Mouse (Mus musculus) testis, postnatal 10 days (tissue): ENCODE data around the gene Ell3.
"Not testable (repeated sequence)": the region's sequence is repeated elsewhere in the genome, so short reads cannot be mapped to it uniquely, and the experiment has no call there.

Source experiments
- DNase-seq: peaks from one replicate; pipeline ENCODE4 v3.0.0; 2021; ENCODE audit warnings: low spot score

Ell3 gene

DNA sequence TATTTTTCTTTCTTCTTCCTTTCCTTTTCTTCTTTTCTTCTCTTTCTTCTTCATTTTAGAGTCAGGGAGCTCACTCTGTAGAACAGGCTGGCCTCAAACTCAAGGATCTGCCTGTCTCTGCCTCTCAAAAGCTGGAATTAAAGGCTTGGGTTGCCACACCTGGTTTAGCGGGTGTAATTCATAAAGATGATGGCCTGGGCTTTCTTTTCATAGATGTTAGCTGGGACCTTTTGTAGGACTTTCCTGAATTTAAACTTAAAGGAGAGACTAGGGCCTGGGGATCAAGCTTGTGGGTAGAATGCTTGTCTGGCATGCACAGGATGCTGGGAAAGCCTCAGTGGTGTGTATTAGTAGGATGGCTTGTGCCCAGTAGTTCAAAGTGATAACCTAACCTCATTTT lies at the start of gene Ell3:
Ell3 (minus strand) TSS at position 101 of the 400 bp plus-strand sequence.
- DNase-seq, result no peak

DNA sequence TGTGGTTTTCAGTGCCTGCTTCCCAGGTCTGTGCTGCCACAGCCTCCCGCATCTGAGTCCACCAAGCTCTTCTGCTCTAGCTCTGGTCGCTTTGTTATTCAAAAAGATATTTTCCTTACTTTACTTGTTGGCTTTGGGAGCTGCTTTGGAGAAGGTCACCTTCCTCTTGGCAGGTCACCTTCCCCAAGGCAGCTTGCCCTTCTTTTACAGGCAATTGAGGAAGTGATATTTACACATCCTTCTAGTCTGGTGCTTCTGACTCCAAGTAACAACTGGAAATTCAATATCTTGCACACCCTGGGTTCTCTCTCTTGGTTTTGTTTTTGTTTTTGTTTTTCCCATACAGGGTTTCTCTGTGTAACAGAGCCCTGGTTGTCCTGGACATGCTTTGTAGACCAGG lies 40.3 kb upstream of the Ell3 start:
- not testable (repeated sequence) for DNase-seq

DNA sequence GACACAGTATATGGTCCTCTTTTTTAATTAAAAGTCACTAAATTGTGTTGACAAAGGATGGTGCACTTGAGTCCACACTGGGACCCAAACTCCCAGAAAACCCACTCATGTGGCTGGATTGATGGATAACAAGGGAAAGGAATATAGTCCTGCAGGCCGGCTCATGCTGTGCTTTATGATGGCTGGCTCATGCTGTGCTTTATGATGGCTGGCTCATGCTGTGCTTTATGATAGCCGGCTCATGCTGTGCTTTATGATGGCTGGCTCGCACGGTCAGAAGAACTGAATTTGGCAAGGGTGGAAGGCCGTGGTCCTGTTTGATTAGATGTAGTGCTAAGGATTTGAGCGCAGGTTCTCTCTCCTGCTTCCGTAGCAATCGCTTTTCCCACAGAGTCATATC lies 39.5 kb upstream of the Ell3 start:
- no peak for DNase-seq

DNA sequence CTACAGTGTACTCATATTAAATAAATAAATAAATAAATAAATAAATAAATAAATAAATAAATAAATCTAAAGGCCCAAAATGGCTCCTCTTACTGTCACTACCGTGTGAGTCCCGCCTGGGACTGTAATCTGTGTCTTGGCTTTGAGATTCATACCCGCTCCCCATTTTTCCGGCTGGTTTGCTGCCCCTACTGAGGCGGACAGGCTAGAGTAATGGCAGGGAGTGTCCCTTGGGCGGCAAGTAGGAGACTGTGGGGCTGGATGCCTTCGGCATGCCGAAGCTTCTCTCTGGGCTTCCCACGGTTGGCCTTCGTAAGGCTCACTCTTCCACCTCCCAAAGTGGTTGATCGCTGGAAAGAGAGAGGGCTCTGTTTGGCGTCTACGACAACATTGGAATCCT lies 36.8 kb upstream of the Ell3 start:
- not testable (repeated sequence) for DNase-seq

DNA sequence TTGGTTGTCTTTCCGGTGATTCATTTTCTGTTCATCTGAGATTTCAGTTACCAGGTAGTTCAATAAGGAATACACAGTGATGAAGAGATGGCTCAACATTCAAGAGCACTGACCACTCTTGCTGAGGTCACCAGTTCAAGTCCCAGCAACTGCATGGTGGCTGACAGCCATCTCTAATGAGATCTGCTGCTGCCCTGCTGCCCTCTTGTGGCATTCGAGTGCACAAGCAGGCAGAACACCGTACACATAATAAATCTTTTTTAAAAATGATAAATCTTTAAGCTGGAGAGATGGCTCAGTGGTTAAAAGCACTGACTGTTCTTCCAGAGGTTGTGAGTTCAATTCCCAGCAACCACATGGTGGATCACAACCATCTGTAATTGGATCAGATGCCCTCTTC lies 36.4 kb upstream of the Ell3 start:
- DNase-seq, result no peak

DNA sequence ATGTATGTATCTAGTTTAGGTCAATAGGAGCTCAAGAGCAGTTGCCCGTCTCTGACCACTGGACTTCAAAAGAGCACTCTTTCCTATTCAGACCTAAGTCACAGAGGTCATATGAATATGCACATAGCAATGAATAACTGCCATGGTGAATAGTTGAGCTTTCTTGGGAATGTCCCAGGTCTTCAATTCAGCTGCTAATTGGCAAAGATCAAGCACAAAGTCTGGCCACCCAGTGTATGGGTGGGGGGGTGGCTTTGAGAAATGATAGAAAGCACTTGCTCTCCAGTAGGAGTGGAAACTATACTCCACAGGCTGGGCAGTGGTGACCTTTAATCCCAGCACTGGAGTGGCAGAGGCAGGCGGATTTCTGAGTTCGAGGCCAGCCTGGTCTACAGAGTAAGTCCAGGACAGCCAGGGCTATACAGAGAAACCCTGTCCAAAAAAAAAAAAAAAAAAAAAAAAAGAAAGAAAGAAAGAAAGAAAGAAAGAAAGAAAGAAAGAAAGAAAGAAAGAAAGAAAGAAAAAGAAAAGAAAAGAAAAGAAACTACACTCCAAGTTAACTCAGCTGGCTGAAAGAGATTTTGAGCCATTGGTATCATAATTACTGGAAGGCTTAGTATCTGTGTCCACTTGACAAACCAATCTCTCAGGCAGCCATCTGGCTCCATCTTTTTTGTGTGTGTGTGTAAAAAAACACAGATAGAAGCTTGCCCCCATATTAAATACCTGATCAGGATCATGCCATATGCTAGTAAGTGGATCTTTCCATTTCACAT lies 33.6 kb upstream of the Ell3 start:
- no peak for DNase-seq

DNA sequence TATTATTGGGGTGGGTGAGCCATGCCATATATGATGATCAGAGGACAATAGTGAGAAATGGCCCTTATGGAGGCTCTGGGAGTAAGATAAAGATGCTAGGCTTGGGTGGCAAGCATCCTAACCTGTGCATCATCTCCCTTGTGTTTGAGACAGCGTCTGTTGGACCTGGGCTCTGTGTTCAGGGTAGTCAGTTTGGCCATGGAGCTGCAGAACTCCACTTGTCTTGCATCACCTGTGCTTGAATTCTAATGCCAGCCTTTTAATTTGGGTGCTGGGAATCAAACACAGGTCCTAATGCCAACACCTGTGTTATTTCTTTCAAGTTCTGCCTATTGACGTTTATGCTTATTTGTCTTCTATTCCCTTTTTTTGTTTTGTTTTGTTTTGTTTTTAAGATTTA lies 31.2 kb upstream of the Ell3 start:
- DNase-seq, result not testable (repeated sequence)

DNA sequence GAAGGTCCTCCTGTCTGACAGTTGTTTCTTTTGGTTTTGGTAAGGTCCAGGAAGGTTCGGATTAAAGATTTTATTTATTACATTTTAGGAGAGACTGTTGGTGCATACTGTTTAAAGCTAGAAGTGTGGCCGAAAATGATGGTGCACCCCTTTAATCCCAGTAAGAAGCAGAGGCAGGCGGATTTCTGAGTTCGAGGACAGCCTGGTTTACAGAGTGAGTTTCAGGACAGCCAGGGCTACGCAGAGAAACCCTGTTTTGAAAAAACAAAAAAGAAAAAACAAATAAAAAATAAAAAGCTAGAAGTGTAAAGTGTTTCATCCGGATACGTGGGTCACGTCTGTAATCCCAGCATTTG lies 30.1 kb upstream of the Ell3 start:
- no peak for DNase-seq

DNA sequence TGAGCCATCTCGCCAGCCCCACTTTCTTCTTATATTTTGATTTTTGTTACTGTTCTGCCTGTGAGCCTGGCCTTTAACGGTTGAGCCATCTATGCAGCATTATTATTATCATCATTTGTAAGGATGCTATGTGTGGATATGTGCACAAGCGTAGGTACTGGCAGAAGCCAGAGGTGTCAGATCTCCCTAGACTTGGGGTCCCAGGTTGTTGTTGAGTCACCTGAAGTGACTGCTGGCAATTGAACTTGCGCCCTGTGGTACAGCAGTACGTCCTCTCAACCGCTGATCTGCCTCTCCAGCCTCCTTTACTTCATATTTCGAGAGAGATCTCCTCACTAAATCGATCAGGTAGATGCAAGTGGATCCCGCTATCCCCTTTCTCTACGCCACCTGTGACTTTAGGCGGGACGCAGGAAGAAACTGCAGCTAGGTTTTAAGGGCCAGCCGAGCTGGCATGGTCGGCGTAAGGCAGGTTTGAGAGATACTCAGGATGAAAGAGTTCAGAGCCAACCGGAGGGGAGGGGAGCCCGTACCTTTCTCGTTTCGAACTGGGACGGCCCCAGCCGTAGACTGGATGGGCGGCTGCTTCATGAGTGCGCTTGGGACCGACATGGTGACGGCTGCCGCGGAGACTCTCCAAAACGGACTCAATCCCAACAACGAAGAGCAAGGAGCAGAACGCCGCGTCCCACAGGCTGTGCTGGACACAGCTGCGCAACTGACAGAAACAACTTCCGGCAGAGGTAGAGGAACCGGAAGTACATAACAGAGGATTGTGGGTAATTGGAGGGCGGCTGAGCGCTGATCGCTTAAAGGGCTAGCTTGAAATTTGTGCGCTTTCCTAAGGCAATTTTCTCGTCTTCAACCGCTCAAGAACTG lies 29.5 kb upstream of the Ell3 start, which contains the start of gene Mfap1b:
Mfap1b (minus strand) TSS at position 767 of the 879 bp plus-strand sequence.
- peak; percentile 79 for DNase-seq

DNA sequence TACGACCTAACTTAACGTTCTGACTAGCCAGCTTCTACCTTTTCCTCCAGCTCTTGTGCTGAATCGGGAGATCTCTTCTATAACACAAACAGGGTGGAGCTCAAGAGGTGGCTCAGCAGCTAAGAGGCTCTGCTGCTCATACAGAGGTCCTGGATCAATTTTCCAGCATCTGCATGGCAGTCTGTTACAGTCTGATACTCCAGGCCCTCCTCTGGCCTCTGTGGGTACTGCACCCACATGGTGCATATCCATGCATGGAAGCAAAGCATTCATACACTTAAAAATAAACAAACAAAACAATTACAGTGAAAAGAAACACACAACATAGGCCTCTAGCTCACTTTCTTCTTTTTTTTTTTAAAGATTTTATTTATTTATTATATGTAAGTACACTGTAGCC lies 28.7 kb upstream of the Ell3 start:
- DNase-seq, result not testable (repeated sequence)

DNA sequence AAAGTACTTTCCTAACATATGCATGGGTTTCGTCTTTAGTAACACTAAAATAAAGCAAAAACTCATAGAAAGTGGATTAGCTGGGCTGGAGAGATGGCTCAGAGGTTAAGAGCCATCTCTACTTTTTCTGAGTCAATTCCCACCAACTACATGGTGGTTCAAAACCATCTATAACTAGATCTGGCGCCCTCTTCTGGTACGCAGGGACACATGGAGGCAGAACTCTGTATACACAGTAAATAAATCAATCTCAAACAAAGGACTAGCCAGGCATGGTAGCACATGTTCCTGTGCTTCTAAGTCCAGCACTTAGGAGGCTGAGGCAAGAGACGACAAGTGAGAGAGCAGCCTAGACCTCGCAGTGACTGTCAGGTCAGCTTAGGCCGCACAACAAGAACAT lies 24.9 kb upstream of the Ell3 start:
- DNase-seq, result not testable (repeated sequence)

DNA sequence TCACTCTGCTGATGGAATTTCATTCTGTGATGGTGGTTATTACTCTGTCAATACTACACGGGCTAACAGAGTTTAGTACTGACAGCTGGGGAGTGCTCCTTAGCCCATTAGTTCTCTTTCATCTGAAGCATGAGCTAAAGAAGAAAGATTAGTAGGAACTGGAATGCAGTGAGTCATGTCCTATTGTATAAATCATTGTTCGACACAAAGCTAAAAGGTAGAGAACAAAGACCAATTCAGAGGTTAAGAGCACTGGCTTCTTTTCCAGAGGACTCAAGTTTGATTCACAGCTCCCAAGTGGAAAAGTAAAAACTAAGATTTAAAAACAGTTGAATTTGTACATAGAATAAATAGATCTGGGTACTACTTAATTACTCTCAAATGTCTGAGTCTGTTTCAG lies 16.0 kb upstream of the Ell3 start:
- no peak for DNase-seq

DNA sequence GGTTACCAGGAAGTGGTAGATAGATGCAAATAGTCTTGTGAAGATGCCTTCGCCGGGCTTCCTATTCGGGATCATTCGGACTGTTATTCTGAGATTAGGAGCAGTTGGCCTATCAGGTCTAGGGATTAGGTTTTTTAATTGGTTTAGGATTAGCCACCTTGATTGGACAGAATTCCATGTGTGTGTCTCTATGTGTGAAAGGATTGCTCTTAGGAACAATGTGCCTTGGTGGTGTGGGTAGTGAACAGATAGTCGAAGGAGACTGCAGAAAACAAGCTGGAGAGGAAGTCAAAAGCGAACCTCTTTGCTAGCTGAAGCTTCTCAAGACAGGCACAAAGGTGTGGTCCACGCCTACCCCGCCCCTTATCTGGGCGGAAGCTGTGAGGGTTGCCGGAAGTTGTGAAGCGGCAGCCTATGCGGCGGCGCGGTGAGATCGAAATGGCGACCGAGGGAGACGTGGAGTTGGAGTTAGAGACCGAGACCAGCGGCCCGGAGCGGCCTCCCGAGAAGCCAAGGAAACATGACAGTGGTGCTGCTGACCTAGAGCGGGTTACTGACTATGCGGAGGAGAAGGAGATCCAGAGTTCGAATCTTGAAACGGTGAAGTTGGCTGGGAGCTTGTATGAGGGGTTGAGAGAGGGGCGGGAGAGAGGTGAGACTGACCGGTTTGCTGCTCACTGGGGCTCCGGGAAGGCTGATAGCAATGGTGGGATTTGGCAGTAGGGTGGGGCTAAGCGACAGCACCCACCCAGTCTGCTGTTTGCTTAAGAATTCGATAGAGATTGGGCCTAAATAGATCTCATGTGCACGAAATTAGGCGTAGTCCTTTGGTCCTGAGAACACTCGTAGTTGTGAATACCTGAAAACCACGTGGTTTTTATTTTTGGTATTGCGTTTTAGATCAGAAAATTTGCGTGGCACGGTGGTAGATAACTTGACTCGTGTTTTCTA lies 12.9 kb upstream of the Ell3 start, which contains the start of gene Serinc4:
Serinc4 (minus strand) TSS at position 90 of the 951 bp plus-strand sequence.
- DNase-seq, result peak; percentile 86

DNA sequence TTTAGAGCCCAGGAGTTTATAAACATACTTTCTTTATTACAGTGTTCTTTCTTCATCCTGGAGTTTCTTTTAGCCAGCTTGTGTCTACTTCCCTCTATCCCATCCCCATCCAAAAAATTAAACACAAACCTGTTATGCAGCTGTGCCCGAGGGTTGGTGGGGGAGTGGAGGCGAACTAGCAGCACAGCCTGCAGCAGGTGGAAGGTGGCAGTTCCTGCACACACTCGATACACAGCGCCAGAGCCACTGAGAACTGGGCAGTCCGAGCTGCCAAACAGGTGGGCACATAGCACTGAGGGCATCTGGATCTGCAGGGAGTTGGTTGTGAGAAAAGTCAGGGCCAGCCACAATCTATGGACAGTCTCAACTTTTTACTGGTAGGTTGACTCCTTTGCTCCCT lies 11.5 kb upstream of the Ell3 start:
- DNase-seq, result no peak

DNA sequence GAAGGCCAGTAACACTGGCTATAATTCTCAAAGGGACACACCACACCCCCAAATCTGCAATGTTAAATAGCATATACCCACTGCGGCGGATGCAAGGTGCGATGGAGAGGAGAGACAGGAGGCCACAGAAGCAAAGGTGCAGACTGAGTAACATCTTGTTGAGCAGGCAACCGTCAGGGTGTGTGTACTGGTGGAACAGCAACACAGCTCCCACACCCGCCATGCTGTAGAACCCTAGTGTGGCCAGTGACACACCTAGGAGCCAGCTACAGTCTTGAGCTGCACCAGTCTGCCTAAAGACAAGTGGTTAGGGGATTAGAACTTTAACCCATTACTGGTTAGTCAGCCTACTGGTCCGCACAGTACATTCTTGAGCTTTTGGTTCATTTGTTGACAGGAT lies 9.8 kb upstream of the Ell3 start:
- no peak for DNase-seq

DNA sequence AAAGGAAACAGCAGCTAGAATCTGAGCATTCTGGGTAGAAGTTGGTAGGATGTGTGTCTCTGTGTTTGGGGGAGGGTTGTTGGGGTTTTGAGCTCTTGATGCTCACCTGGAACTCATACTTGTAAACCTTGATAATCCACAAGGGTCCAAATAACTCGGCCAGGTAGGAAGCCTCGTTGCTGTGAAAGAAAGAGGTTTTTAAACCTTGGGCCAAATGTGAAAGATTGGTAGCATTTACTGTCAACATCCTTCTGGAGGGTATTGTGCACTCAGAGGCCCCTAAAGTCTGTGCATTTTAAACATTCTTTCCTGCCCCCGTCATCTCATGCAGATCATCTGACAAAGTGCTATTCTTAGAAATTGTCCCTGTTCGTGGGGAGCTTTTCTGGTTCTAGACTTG lies 8.9 kb upstream of the Ell3 start, which contains the start of gene Hypk:
Hypk (plus strand) TSS at position 301 of the 400 bp plus-strand sequence.
- DNase-seq, result no peak

DNA sequence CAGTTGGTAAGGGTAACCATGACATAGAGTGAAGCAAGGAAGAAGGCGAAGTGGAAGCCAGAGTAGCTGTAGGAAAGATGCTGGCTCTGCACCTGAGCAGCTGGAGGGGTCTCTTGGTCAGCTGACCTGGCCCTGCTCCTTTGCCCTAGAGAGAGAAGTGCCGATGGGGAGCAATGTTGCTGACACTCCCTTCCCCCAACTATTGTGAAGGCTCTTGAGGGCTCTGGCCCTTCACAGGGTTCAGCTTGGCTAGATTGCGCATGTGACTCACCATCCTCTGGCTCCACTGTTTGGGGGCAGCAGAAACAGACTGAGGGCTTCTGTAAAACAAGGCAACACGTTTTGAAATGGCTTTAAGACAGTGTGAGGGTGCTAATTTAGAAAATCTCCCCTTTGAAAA lies 8.3 kb upstream of the Ell3 start:
- DNase-seq, result no peak

DNA sequence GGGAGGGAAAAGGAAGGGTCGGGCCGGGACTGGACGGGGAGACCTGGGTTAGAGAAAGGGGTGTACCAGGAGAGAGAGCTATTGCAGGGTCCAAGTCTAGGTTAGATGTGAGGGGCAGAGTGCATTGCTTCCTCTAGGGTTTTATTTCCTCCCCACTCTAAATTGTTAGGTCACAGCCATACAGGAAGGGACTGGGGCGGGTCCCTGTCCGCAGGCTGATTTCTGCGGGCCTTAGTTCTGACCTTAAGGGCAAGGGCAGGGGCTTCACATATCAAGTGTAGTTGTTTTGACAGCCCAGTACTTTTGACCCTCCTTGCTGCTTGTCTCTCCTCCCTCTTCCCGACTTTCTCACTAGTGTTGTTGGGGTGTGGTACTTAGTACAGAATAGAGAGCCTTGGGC lies 6.0 kb upstream of the Ell3 start:
- DNase-seq, result no peak

DNA sequence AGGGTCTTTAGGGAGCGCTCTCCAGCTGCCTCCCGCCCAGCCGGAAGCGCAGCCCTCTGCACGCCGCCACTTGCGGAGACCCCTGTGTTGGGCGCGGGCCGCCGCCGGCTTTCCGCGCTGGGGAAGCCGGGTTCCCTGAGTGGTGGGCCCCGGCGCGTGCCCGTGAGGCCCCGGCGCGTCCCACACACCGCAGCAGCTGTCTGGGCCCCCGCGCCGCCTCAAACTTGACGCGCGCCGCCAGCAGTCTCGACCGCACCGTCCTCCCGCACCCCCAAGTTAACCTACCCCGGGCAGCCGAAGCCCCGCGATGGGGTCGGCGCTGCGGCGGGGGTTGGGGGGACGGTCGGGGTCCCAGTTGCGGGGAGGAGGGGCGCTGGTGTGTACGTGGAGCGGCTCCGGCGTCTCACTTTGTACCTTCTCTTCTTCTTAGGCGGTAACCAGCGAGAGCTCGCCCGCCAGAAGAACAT lies 5.5 kb upstream of the Ell3 start:
- no peak for DNase-seq

DNA sequence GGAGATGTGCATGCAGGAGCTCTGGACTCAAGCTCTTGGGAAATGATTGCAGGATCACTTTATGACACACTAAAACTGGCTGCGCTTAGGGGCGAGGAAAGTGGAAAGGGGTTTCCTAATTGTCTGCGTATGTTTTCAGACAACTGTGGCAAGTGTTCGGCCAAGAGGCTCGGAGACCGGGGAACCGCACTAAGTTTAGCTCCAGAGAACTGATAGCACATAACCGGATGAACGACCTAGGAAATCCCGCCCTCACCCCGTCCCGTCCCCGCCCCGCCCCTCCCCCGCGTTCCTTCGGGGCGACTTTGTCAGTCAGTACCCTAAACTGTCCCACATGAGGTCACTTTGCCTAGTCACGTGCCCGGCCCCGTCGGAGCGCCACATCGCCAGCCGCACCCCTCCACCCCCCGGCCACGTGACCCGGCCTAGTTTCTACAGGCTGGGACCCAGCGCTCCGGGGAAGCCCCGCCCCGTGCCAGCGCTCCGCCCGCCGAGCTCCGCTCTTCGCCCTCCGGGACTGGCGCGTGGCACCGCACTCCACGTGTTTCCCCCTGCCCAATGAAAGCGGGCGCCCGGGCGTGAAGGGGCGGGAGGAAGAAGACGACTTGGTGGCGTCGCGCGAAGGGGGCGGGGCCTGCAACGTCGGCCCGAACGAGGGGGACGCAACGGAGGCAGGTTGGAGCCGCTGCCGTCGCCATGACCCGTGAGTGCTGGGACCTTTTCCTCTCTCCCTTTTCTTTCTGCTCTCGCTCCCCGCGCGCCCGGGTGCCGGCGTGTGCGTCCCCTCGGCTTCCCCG lies 4.9 kb upstream of the Ell3 start, which contains the start of gene Serf2:
Serf2 (plus strand) TSS at position 457 of the 797 bp plus-strand sequence.
- peak; percentile 100 for DNase-seq

DNA sequence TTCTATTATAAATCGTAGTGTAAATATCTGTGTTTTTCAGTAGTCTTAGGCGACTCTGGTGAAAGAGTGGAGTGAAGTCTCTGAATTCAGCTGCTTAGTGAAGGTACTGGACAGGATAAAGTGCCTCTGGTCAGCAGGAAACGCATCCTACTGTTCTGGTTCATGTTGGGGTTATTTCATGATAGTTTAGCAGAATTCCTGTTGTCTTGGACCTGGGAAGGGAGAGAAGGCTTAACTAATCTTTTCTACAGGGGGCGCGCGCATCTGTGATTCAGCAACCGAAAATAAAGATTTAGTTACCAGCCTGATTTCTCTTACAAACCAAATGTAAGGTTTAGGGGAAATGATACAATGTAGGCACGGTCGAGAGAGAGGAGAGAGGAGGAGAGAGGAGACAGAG lies 4.1 kb upstream of the Ell3 start:
- peak; percentile 65 for DNase-seq
